Mouse (Mus musculus) lung, adult 2 months (tissue): Measurements from ENCODE around the gene Dtx1. TPM values are rescaled to one million over a fixed set of nuclear protein-coding genes. Genes with fewer than 3 reads are reported as not detected.

Experiments used
- DNase-seq: peaks from one replicate; pipeline ENCODE4 v3.0.0; 2022
- H3K4me1 ChIP-seq: fragments of 200-500 bp; 2 replicates; pipeline ENCODE4 v1.6.1; 2011; ENCODE audit warnings: low read length; ENCODE audit not compliant: control insufficient read depth, insufficient read depth
- H3K4me3 ChIP-seq: fragments of 200-500 bp; replicated peaks from 2 replicates; pipeline ENCODE3; 2011; ENCODE audit warnings: low read depth, mild to moderate bottlenecking, control low read depth, low read length; ENCODE audit errors: extremely low read depth
- CTCF ChIP-seq: fragments of 200-500 bp; IDR thresholded peaks from 2 replicates; pipeline ENCODE4 v1.5.1; 2011; ENCODE audit warnings: mild to moderate bottlenecking, low read length, control low read depth; ENCODE audit not compliant: insufficient read depth
- POLR2A ChIP-seq: fragments of 200-500 bp; IDR thresholded peaks from 2 replicates; pipeline ENCODE4 v1.6.1; 2011; ENCODE audit warnings: low read depth, mild to moderate bottlenecking, control low read depth, low read length, borderline replicate concordance; ENCODE audit errors: extremely low read depth
- WGBS: fragments of 180-500 bp; shearing (Covaris S2); methylation state at CpG from one replicate; pipeline ENCODE4 v1.1.7; 2018; 5-methylcytosine and 5-hydroxymethylcytosine counted together
- polyA plus RNA-seq: library from polyadenylated mRNA; depleted of rRNA; stranded (reverse); fragments of >200 nt; gene quantifications from 2 replicates; pipeline ENCODE4 v1.2.3, GENCODE M21; 2012

Gene Dtx1
- polyA plus RNA-seq, 1 experiment: 6.1 TPM

GRCm38 (mm10) chr5:120710161-120710825 lies 1.4 kb downstream of the Dtx1 start:
- TF ChIP-seq POLR2A (no peak), CTCF (no peak)
- Histone ChIP-seq H3K4me3 (no peak overlapping the region), H3K4me1 (no peaks in the 10 kb centered on the region)
- DNase-seq: no peak
- 3% methylated on average over 40 of the region's 40 CpGs for WGBS

DNA sequence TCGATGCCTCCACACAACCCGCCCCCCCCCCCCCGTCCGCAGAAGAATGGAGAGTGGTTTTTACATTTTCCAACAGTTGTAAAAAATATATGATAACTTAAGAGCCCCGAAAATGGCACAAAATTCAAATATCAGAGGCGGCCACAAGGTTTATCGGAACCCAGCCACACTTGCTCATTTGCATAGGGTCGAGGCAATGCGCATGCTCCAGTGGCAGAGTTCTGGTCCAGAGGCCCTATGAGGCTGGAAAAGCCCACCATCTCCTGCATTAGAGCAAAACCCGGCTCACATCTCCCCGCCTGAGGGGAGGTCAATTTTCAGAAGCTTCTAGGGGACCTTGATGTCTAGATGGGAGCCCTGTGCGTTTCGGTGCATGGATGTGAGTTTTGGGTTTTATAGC lies 4.8 kb downstream of the Dtx1 start:
- no peak for DNase-seq
- Histone ChIP-seq H3K4me1 (no peaks in the 10 kb centered on the region), H3K4me3 (no peak overlapping the region)
- TF ChIP-seq CTCF (no peak), POLR2A (no peak)
- 38% methylated on average over 13 of the region's 13 CpGs for WGBS

- WGBS: 7% methylated on average over 16 of the region's 16 CpGs
- no peak for DNase-seq
- TF ChIP-seq CTCF: no peak
- no peak for TF ChIP-seq POLR2A
- Histone ChIP-seq H3K4me1 (no peaks in the 10 kb centered on the region), H3K4me3 (no peak overlapping the region)
These were observed 5.2 kb downstream of the Dtx1 start for GRCm38 (mm10) chr5:120706541-120706940.

GRCm38 (mm10) chr5:120704421-120704820 lies 7.3 kb downstream of the Dtx1 start:
- H3K4me1 ChIP-seq: no peaks in the 10 kb centered on the region
- 51% methylated on average over 6 of the region's 6 CpGs for WGBS
- H3K4me3 ChIP-seq: no peak overlapping the region
- no peak for DNase-seq
- TF ChIP-seq POLR2A (no peak), CTCF (no peak)

DNA sequence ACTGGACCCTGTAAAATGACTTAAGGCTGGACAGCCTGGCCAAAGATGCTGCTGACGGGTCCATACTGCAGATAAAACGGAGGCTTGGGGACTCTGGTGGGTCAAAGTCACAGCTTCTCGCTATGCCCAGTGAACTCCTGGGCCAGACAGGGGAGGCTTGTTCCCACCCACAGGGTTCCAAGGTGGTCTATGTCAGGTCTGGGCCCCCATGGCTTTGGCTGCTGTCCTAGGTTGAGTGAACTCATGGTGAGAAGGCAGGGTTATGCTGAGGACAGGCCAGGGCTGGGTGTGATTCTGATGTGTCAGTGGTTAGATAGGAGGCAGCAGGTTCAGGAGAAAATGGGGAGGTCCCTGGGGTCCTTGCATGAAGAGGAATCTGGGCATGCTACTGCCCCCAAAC lies 8.1 kb downstream of the Dtx1 start:
- no peak for DNase-seq
- TF ChIP-seq POLR2A (no peak), CTCF (no peak)
- WGBS: 82% methylated on average over 3 of the region's 3 CpGs
- Histone ChIP-seq H3K4me1 (no peaks in the 10 kb centered on the region), H3K4me3 (no peak overlapping the region)

GRCm38 (mm10) chr5:120702969-120703368 lies 8.8 kb downstream of the Dtx1 start:
- no peak for TF ChIP-seq CTCF
- TF ChIP-seq POLR2A: no peak
- Histone ChIP-seq H3K4me3 (no peak overlapping the region), H3K4me1 (no peaks in the 10 kb centered on the region)
- no peak for DNase-seq
- 68% methylated on average over 2 of the region's 2 CpGs for WGBS

GRCm38 (mm10) chr5:120702421-120702820 lies 9.3 kb downstream of the Dtx1 start:
- TF ChIP-seq CTCF (no peak), POLR2A (no peak)
- DNase-seq: no peak
- 76% methylated on average over 4 of the region's 4 CpGs for WGBS
- Histone ChIP-seq H3K4me1 (no peaks in the 10 kb centered on the region), H3K4me3 (no peak overlapping the region)

DNA sequence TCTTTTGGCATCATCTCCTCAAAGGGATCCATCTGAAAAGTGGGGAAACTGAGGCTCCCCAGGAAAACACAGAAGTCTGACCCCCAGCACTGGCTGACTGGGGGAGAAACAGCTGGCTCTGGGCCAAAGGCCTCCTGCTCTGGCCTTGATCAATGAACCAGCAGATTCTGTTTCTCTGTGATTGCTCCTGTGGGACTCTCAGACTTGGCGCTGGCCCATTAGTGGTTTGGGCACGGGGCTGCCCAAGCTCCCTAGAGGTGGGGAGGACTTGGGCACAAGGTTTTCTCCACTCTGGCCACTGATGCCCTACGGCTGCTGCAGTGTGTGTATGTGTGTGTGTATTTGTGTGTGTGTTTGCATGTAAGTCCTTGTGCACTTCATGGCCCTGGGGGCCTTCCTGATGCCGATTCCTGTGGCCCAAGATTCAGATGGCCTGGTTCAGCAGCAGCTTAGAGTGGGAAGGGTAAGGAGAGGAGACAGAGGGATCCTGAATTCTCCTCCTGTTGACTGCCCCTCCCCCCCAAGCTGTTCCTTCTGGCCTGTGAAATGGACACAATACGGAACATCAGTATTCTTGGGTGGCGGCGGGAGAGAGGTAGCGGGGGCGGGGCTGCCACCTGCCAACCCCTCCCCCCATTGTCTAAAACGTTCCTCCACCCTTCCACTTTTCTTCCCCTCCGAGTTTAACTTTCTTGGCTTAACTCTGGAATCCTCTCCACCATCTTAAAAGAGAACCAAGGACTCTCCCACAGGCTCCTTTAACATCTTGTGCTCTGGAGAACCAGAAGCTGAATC lies 10.5 kb downstream of the Dtx1 start:
- Histone ChIP-seq H3K4me3 (no peak overlapping the region), H3K4me1 (no peaks in the 10 kb centered on the region)
- TF ChIP-seq CTCF (no peak), POLR2A (no peak)
- no peak for DNase-seq
- WGBS: 55% methylated on average over 11 of the region's 11 CpGs

GRCm38 (mm10) chr5:120698801-120699391 lies 12.8 kb downstream of the Dtx1 start:
- Histone ChIP-seq H3K4me3 (no peak overlapping the region), H3K4me1 (no peaks in the 10 kb centered on the region)
- 58% methylated on average over 16 of the region's 16 CpGs for WGBS
- TF ChIP-seq CTCF: no peak
- no peak for TF ChIP-seq POLR2A
- no peak for DNase-seq
